Mouse (Mus musculus) spleen, adult 2 months (tissue): ENCODE results near the gene Slc15a3. TPM values are rescaled to one million over a fixed set of nuclear protein-coding genes. Genes with fewer than 3 reads are reported as not detected.

Experiments
- DNase-seq, 2 experiments: peaks; one replicate each; pipeline versions ENCODE4 v3.0.0 to v3.0.0-alpha.2; 2012 to 2021; ENCODE audit warnings: low spot score in 2 of 2, low read depth in 1 of 2
- H3K27ac ChIP-seq: fragments of 200-500 bp; 2 replicates; pipeline ENCODE4 v1.5.1; 2012; ENCODE audit warnings: low read length, inconsistent platforms; ENCODE audit not compliant: insufficient read depth
- H3K27me3 ChIP-seq: fragments of 200-500 bp; 2 replicates; pipeline ENCODE4 v1.6.1; 2012; ENCODE audit warnings: mild to moderate bottlenecking, moderate library complexity, low read length, inconsistent platforms; ENCODE audit not compliant: control insufficient read depth, insufficient read depth
- H3K36me3 ChIP-seq: fragments of 200-500 bp; 2 replicates; pipeline ENCODE4 v1.6.1; 2012; ENCODE audit warnings: mild to moderate bottlenecking, low read length, inconsistent platforms; ENCODE audit not compliant: control insufficient read depth, insufficient read depth
- H3K4me1 ChIP-seq: fragments of 200-500 bp; 2 replicates; pipeline ENCODE4 v1.6.1; 2011; ENCODE audit warnings: inconsistent platforms; ENCODE audit not compliant: control insufficient read depth, insufficient read depth, insufficient read length
- H3K4me3 ChIP-seq: fragments of 200-500 bp; 2 replicates; pipeline ENCODE4 v1.5.1; 2011; ENCODE audit warnings: mild to moderate bottlenecking, inconsistent platforms; ENCODE audit not compliant: insufficient read depth, insufficient read length; ENCODE audit errors: extremely low read depth
- CTCF ChIP-seq: fragments of 200-500 bp; IDR thresholded peaks from 2 replicates; pipeline ENCODE4 v1.5.1; 2011; ENCODE audit warnings: mild to moderate bottlenecking, inconsistent platforms; ENCODE audit not compliant: insufficient read depth, insufficient read length, insufficient replicate concordance; ENCODE audit errors: extremely low read depth
- POLR2A ChIP-seq: fragments of 200-500 bp; IDR thresholded peaks from 2 replicates; pipeline ENCODE4 v1.6.1; 2011; ENCODE audit warnings: low read depth, low read length, inconsistent platforms
- WGBS: fragments of 180-500 bp; shearing (Covaris S2); methylation state at CpG from one replicate; pipeline ENCODE4 v1.1.7; 2018; 5-methylcytosine and 5-hydroxymethylcytosine counted together
- polyA plus RNA-seq: library from polyadenylated mRNA; depleted of rRNA; stranded (reverse); fragments of >200 nt; gene quantifications from 2 replicates; pipeline ENCODE4 v1.2.3, GENCODE M21; 2012

Slc15a3 gene
- polyA plus RNA-seq, 1 experiment, result 39.7 TPM

DNA sequence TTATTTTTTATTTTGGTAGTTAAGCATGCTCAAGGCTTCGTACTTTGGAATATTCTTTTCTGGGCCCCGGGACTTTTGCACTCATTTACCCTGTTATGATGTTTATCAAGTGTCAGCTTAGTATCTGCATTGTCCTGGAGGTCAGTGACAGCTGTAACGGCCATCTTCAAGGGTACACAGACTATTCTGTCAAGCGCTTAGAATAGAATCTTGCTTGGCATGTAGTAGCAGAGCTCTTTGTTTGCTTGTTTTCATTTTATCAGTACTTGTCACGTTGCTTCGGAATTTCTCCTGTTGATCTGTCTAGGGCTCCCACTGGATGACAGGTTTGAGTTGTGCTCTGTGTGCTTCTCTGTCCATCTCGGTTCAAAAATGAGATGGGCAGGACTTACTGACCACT lies 57.3 kb downstream of the Slc15a3 start:
- Histone ChIP-seq H3K27ac (no peak overlapping the region), H3K36me3 (peaks cover 23% of the 10 kb centered on the region), H3K4me3 (no peak overlapping the region), H3K4me1 (peaks cover 3% of the 10 kb centered on the region), H3K27me3 (no peaks in the 10 kb centered on the region)
- WGBS, result 86% methylated on average over 7 of the region's 7 CpGs
- no peak for DNase-seq
- no peak for TF ChIP-seq CTCF
- TF ChIP-seq POLR2A, result no peak

DNA sequence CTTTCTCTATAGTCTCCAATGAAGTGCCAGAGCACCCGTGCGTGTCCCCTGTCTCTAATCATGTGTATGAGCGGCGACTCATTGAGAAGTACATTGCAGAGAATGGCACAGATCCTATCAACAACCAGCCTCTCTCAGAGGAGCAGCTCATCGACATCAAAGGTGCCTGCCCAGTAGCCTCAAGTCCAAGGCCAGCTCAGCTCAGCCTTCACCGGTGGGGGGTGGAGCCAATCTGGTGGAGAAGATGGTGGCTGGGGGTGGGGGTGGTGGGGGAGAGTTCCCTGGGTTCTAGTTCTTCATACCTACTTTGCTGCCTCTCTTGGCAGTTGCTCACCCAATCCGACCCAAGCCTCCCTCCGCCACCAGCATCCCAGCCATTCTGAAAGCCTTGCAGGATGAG lies 58.0 kb downstream of the Slc15a3 start:
- Histone ChIP-seq H3K4me3 (no peak overlapping the region), H3K36me3 (peaks cover 29% of the 10 kb centered on the region), H3K27ac (no peak overlapping the region), H3K4me1 (peaks cover 3% of the 10 kb centered on the region), H3K27me3 (no peaks in the 10 kb centered on the region)
- DNase-seq, result no peak
- WGBS, result 85% methylated on average over 8 of the region's 8 CpGs
- TF ChIP-seq CTCF (no peak), POLR2A (no peak)

GRCm38 (mm10) chr19:10900315-10900714 lies 60.8 kb downstream of the Slc15a3 start:
- Histone ChIP-seq H3K4me1 (peaks cover 3% of the 10 kb centered on the region), H3K27me3 (no peaks in the 10 kb centered on the region), H3K27ac (no peak overlapping the region), H3K4me3 (no peak overlapping the region), H3K36me3 (peaks cover 45% of the 10 kb centered on the region)
- no peak for TF ChIP-seq POLR2A
- no peak for TF ChIP-seq CTCF
- WGBS, result 88% methylated on average over 6 of the region's 6 CpGs
- DNase-seq, result no peak

DNA sequence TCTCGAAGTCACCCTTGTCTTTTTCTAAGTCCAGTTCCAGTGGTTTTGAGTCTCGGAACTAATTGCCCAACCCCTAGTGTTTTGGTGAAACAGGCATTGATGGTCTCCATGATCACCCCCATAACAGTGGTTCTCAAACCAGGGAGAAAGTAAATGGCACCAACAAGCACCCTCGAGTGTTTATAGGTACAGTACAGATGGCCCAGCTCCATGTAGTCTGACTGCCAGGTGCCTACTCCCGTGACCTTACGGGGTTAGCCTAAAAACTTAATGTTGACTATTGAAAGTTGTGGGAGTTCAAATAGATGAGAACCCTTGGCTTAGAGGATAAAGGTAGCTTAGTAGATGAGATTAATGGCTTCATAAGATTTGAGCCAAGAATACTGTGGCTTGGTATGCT lies 61.5 kb downstream of the Slc15a3 start:
- Histone ChIP-seq H3K36me3 (peaks cover 47% of the 10 kb centered on the region), H3K27me3 (no peaks in the 10 kb centered on the region), H3K4me1 (no peaks in the 10 kb centered on the region), H3K4me3 (no peak overlapping the region), H3K27ac (no peak overlapping the region)
- TF ChIP-seq POLR2A, result no peak
- TF ChIP-seq CTCF, result no peak
- 95% methylated on average over 5 of the region's 5 CpGs for WGBS
- DNase-seq, result no peak

- Histone ChIP-seq H3K27me3 (no peaks in the 10 kb centered on the region), H3K4me3 (no peak overlapping the region), H3K36me3 (peaks cover 39% of the 10 kb centered on the region), H3K27ac (no peak overlapping the region), H3K4me1 (no peaks in the 10 kb centered on the region)
- DNase-seq, result no peak
- 93% methylated on average over 5 of the region's 5 CpGs for WGBS
- no peak for TF ChIP-seq POLR2A
- TF ChIP-seq CTCF, result no peak
These were observed 65.0 kb downstream of the Slc15a3 start for GRCm38 (mm10) chr19:10904512-10904911.

GRCm38 (mm10) chr19:10904927-10905727 lies 65.6 kb downstream of the Slc15a3 start:
- Histone ChIP-seq H3K27ac (peak overlapping the region; percentile 23; the same call in 1 of the 2 replicates), H3K27me3 (no peaks in the 10 kb centered on the region), H3K4me3 (no peak overlapping the region), H3K4me1 (no peaks in the 10 kb centered on the region), H3K36me3 (peaks cover 35% of the 10 kb centered on the region)
- no peak for TF ChIP-seq CTCF
- no peak for TF ChIP-seq POLR2A
- DNase-seq, result no peak
- WGBS, result 78% methylated on average over 7 of the region's 7 CpGs

- Histone ChIP-seq H3K27me3 (no peaks in the 10 kb centered on the region), H3K27ac (peak overlapping the region; percentile 23; the same call in 1 of the 2 replicates), H3K4me1 (no peaks in the 10 kb centered on the region), H3K4me3 (no peak overlapping the region), H3K36me3 (peaks cover 29% of the 10 kb centered on the region)
- no peak for TF ChIP-seq POLR2A
- no peak for TF ChIP-seq CTCF
- 86% methylated on average over 5 of the region's 5 CpGs for WGBS
- no peak for DNase-seq
These were observed 66.1 kb downstream of the Slc15a3 start for GRCm38 (mm10) chr19:10905728-10906000.
